Mouse (Mus musculus) layer of hippocampus, postnatal 36 days (tissue): ENCODE measurements around the gene Hdhd5. TPM values are rescaled to one million over a fixed set of nuclear protein-coding genes. Genes with fewer than 3 reads are reported as not detected.

Experiments used
- total RNA-seq, 2 experiments: library from RNA; stranded (reverse); gene quantifications; 2 replicates each; pipeline ENCODE4 v1.2.3; 2021

Gene Hdhd5
- total RNA-seq, 2 experiments from 2014 or later, result 29.5 to 30.5 TPM

Other genes starting within 250 kb of the Hdhd5 start
- not detected for gene D330020A13Rik, start 237.0 kb downstream of the Hdhd5 start, total RNA-seq
- under 1 TPM; 0.40 to 0.51 TPM for gene B4galnt3, start 236.8 kb downstream of the Hdhd5 start, total RNA-seq
- 10 to 100 TPM; 41.4 to 44.0 TPM for gene Kdm5a, start 167.2 kb downstream of the Hdhd5 start, total RNA-seq
- gene Ccdc77, start 166.9 kb downstream of the Hdhd5 start, total RNA-seq, result 1 to 10 TPM; 5.6 to 9.6 TPM
- 1 to 10 TPM; 6.0 to 7.3 TPM for gene Il17ra, start 68.1 kb downstream of the Hdhd5 start, total RNA-seq
- 10 to 100 TPM; 37.7 to 41.3 TPM for gene Tmem121b, start 37.5 kb downstream of the Hdhd5 start, total RNA-seq
- gene Cecr2, start 135.1 kb upstream of the Hdhd5 start, total RNA-seq, result 10 to 100 TPM; 14.2 to 14.8 TPM
- gene Slc25a18, start 242.3 kb upstream of the Hdhd5 start, total RNA-seq, result 10 to 100 TPM; 56.7 to 57.9 TPM